Comparison of ENCODE assay signal across 7 mouse cellular contexts in the genomic region with DNA sequence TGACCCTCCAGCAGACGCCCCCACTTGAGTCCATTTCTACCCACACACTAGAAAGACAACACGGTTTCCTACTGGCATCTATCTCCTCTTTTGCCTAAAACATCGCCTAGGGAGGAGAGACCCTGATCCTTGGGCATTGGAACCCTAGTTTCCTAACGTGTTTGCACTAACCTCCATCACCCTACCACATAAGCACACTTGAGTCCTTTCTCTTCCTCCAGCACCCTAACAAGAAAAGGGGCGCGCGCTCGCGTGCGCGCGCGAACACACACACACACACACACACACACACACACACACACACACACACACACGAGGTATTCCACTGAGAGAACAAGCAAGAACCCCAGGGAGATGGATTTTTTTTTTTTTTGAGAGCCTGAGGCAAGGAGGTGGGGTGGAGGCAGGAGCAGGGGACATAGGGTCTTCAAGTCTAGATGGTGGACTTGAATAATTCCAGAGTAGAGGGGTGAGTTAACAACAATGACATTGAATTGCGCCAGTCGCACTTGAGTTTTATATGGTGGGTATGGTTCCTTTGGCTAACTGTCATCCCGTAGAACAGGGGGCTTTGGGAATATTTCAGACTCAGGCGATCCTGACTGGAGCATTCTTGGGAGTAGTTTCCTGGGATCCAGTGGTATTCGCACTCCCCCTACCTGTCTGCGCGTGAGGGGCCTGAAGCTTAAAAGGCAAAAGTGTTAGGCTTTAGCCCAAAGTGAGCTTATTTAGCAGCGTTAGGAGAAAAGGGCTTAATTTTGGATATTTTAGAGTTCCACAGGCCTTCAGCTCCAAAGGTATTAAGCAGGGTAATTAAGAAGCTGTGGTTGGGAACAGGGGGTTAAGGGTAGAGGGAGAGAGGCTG. TPM values are rescaled to one million over a fixed set of nuclear protein-coding genes. Genes with fewer than 3 reads are reported as not detected.
DNase-seq lines count a peak whose midpoint lies in the region; ATAC-seq lines count a peak whose summit lies in the region.

No protein-coding gene starts in this region.

- peaks cover 13% of the 10 kb centered on the region for H3K27me3 ChIP-seq in liver, embryonic 11.5 days (replicated peaks; ENCODE audit: control insufficient read depth, insufficient read depth, low read length)
- no peaks in the 10 kb centered on the region for H3K27me3 ChIP-seq in embryonic facial prominence, embryonic 11.5 days (ENCODE audit: control insufficient read depth, insufficient read depth, low read length)

- no peak for DNase-seq in liver, embryonic 11.5 days (ENCODE audit: low spot score)
- DNase-seq in liver = no peak
- no peak for DNase-seq in embryonic facial prominence, embryonic 11.5 days (ENCODE audit: low spot score)
- peak; percentile 13 to 15 for DNase-seq in layer of hippocampus, postnatal 25 days (ENCODE audit: extremely low spot score in 1 of 2, low spot score in 1 of 2)
- peak; percentile 26 for DNase-seq in retina, embryonic 14.5 days (ENCODE audit: low spot score)
- DNase-seq in adrenal gland, adult (ENCODE audit: inconsistent age in 2 of 2, low spot score in 1 of 2) = no peak
- no peak for DNase-seq in gastrocnemius, adult 8-10 months (ENCODE audit: low spot score in 2 of 2)

- WGBS in liver, embryonic 11.5 days = 15% methylated on average over 13 of the region's 22 CpGs
- WGBS in embryonic facial prominence, embryonic 11.5 days = 12% methylated on average over 18 of the region's 22 CpGs

- no peaks in the 10 kb centered on the region for H3K9me3 ChIP-seq in liver, embryonic 11.5 days (ENCODE audit: control insufficient read depth, low read length)
- no peaks in the 10 kb centered on the region for H3K9me3 ChIP-seq in embryonic facial prominence, embryonic 11.5 days (replicated peaks; ENCODE audit: control insufficient read depth, low read length)

- H3K4me2 ChIP-seq in liver, embryonic 11.5 days = peak overlapping the region; percentile 59
- peak overlapping the region; percentile 74 for H3K4me2 ChIP-seq in embryonic facial prominence, embryonic 11.5 days (ENCODE audit: low read depth, low read length)

- H3K4me1 ChIP-seq in liver, embryonic 11.5 days (replicated peaks; ENCODE audit: control insufficient read depth, insufficient read depth, low read length) = no peaks in the 10 kb centered on the region
- no peaks in the 10 kb centered on the region for H3K4me1 ChIP-seq in embryonic facial prominence, embryonic 11.5 days (ENCODE audit: control insufficient read depth, insufficient read depth, low read length)

- peak overlapping the region; percentile 40; the same call in 1 of the 2 replicates for H3K4me3 ChIP-seq in liver, embryonic 11.5 days (ENCODE audit: low read depth, low read length)
- H3K4me3 ChIP-seq in embryonic facial prominence, embryonic 11.5 days (ENCODE audit: low read depth, low read length) = peak overlapping the region; percentile 40

- no peak for ATAC-seq in liver, embryonic 11.5 days (replicated peaks; ENCODE audit: low FRiP score)
- ATAC-seq in embryonic facial prominence, embryonic 11.5 days (replicated peaks; ENCODE audit: insufficient number of reproducible peaks, low FRiP score, low TSS enrichment, low read depth) = peak; percentile 14; the same call in 1 of the 2 replicates

- no peak overlapping the region for H3K9ac ChIP-seq in liver, embryonic 11.5 days (ENCODE audit: low read depth, low read length)
- H3K9ac ChIP-seq in embryonic facial prominence, embryonic 11.5 days (replicated peaks; ENCODE audit: low read length) = no peak overlapping the region

- H3K27ac ChIP-seq in liver, embryonic 11.5 days (ENCODE audit: low read depth, low read length) = no peak overlapping the region
- H3K27ac ChIP-seq in embryonic facial prominence, embryonic 11.5 days (replicated peaks; ENCODE audit: low read depth, low read length) = no peak overlapping the region

- H3K36me3 ChIP-seq in liver, embryonic 11.5 days (ENCODE audit: control insufficient read depth, insufficient read depth, low read length) = no peaks in the 10 kb centered on the region
- H3K36me3 ChIP-seq in embryonic facial prominence, embryonic 11.5 days (replicated peaks; ENCODE audit: control insufficient read depth, insufficient read depth, low read depth, low read length) = no peaks in the 10 kb centered on the region

RNA-seq across cellular contexts. Expression of gene Slitrk4, which starts 0.6 kb away (rescaled TPM):
- 0.44 and 1.0 TPM in 2 replicates for polyA plus RNA-seq in liver, embryonic 11.5 days (2014; fragmentation: Nextera tagmentation; extraction: Ambion mirVana)
- 3.1 and 3.9 TPM in 2 replicates for polyA plus RNA-seq in embryonic facial prominence, embryonic 11.5 days (2014; fragmentation: Nextera tagmentation; extraction: Ambion mirVana)
- 10 to 100 TPM; 40.3 to 42.6 TPM for total RNA-seq in layer of hippocampus, postnatal 25 days (2021)
- total RNA-seq in gastrocnemius, adult 8-10 months (2022) = under 1 TPM; 0.12 to 0.29 (median 0.19) TPM

Comparison
In these comparisons a context has a peak if more than half of its experiments do, and no peak if none do; other contexts are left out.
1. DNase-seq: peak in layer of hippocampus, postnatal 25 days (2 of 2) and retina, embryonic 14.5 days (single experiment); none in liver, embryonic 11.5 days (single experiment), liver (single experiment), embryonic facial prominence, embryonic 11.5 days (single experiment), adrenal gland, adult (0 of 2) and gastrocnemius, adult 8-10 months (0 of 2).
2. RNA of gene Slitrk4, which starts 0.6 kb away (total RNA-seq): 40.3 to 42.6 TPM in layer of hippocampus, postnatal 25 days; 0.12 to 0.29 TPM in gastrocnemius, adult 8-10 months; every median in the first group is over 10 times any median in the second.